Mouse (Mus musculus): Measurements from ENCODE around the gene Olfr628.

DNA sequence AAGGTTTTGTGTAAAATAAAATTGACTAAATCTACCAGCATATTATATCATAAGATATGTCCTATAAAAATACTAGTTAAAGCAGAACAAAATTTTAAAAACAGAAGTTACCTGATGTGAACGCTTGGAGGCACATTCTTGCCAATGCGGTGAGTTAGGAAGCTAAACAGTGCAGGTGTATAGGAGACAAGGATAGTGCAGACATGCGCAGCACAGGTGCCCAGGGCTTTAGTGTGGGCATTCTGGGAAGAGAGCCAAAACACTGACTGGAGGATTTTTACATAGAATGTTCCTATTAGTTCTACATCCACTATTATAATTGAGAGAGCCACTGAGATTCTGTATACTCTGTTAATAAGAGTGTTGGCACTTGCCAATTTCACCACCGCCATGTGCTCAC lies 30.7 kb upstream of the Olfr628 start:
- no peak for TF ChIP-seq CTCF (IDR thresholded peaks at IDR 0.05; ENCODE audit: control insufficient read depth, insufficient read depth, insufficient read length)
- no peak for TF ChIP-seq MAX (IDR thresholded peaks at IDR 0.05)
- TF ChIP-seq USF1 (IDR thresholded peaks at IDR 0.05; ENCODE audit: low read depth): no peak
- TF ChIP-seq MYOG (IDR thresholded peaks at IDR 0.05; ENCODE audit: control insufficient read depth, extremely low read depth, insufficient read length): no peak
- no peak for TF ChIP-seq CEBPB (IDR thresholded peaks at IDR 0.05; ENCODE audit: low read depth)
